Mouse (Mus musculus) stomach, postnatal 0 days (tissue): ENCODE data around the gene Rtkn.

Source experiments
- CTCF ChIP-seq: IDR thresholded peaks from 2 replicates; pipeline ENCODE4 v1.5.1; 2016; ENCODE audit warnings: antibody characterized with exemption, low read depth, mild to moderate bottlenecking, moderate library complexity
- EP300 ChIP-seq: optimal IDR thresholded peaks from 2 replicates; pipeline ENCODE3; 2016; ENCODE audit warnings: antibody characterized with exemption

DNA sequence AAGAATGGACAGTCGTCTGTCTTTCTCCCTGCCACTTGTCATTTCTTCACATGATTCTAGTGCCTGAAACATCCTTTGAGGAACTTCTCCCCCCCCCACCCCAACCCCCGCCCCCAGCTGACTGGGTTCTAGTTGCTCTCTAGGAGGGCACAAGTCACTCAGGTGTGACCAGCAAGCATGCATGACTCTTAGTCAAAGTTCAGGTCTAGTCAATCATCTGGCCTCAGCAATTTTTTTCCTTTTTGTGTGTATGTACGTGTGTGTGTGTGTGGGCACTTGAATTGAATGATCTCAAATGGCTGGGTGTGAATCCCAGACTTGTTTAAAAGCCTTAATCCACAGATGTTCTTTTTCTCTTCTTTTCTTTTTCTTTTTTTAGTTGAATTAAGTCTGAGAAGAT, 1.0 kb upstream of the Rtkn start:
- no peak for TF ChIP-seq CTCF
- TF ChIP-seq EP300: no peak
